Mouse (Mus musculus) MEL (cell line): ENCODE results near the gene Akr1b8. TPM values are rescaled to one million over a fixed set of nuclear protein-coding genes. Genes with fewer than 3 reads are reported as not detected.

Experiments used
- DNase-seq: peaks from one replicate; pipeline ENCODE4 v3.0.0; 2011; ENCODE audit warnings: low read depth, low spot score
- H3K27ac ChIP-seq: 2 replicates; pipeline ENCODE4 v1.5.1; 2012; ENCODE audit warnings: low read depth, mild to moderate bottlenecking, control low read depth, low read length, moderate library complexity; ENCODE audit not compliant: control insufficient read depth
- H3K27me3 ChIP-seq, 2 experiments: fragments of 150-350 bp in 1 of 2; sonication (generic) in 1 of 2; 2 replicates each; pipeline ENCODE4 v1.6.1; 2012; ENCODE audit warnings: low read length in 2 of 2, mild to moderate bottlenecking in 2 of 2, improper control_type of control experiment in 1 of 2, moderate library complexity in 1 of 2; ENCODE audit not compliant: insufficient read depth in 2 of 2, control insufficient read depth in 1 of 2
- H3K36me3 ChIP-seq, 2 experiments: 2 replicates each; pipeline ENCODE4 v1.6.1; 2012 to 2014; ENCODE audit warnings: low read length in 2 of 2, improper control_type of control experiment in 1 of 2, inconsistent platforms in 1 of 2, mild to moderate bottlenecking in 1 of 2; ENCODE audit not compliant: insufficient read depth in 2 of 2, control insufficient read depth in 1 of 2
- H3K4me1 ChIP-seq, 2 experiments: fragments of 150-350 bp in 1 of 2; sonication (generic) in 1 of 2; 2 replicates each; pipeline ENCODE4 v1.6.1; 2012; ENCODE audit warnings: low read length in 2 of 2, improper control_type of control experiment in 1 of 2, mild to moderate bottlenecking in 1 of 2; ENCODE audit not compliant: insufficient read depth in 2 of 2, control insufficient read depth in 1 of 2
- H3K4me3 ChIP-seq, 2 experiments: fragments of 150-350 bp in 1 of 2; sonication (generic) in 1 of 2; 2 replicates each; pipeline ENCODE4 v1.5.1; 2012; ENCODE audit warnings: low read depth in 2 of 2, low read length in 2 of 2, mild to moderate bottlenecking in 2 of 2, moderate library complexity in 2 of 2, control low read depth in 1 of 2, improper control_type of control experiment in 1 of 2; ENCODE audit not compliant: control insufficient read depth in 1 of 2, insufficient read depth in 1 of 2
- H3K79me2 ChIP-seq: 2 replicates; pipeline ENCODE4 v1.6.1; 2012; ENCODE audit warnings: mild to moderate bottlenecking, low read length, moderate library complexity; ENCODE audit not compliant: control insufficient read depth, poor library complexity, insufficient read depth
- H3K9ac ChIP-seq: 2 replicates; pipeline ENCODE4 v1.6.1; 2012; ENCODE audit warnings: low read depth, mild to moderate bottlenecking, control low read depth, low read length, moderate library complexity; ENCODE audit not compliant: control insufficient read depth, poor library complexity, severe bottlenecking
- H3K9me3 ChIP-seq: fragments of 150-350 bp; sonication (generic); replicated peaks from 2 replicates; pipeline ENCODE4 v1.6.1; 2012; ENCODE audit warnings: mild to moderate bottlenecking, low read length, improper control_type of control experiment, moderate library complexity; ENCODE audit not compliant: insufficient read depth
- BHLHE40 ChIP-seq: IDR thresholded peaks from 2 replicates; pipeline ENCODE4 v1.6.1; 2012; ENCODE audit warnings: low read depth, mild to moderate bottlenecking, inconsistent platforms, low read length, improper control_type of control experiment, borderline replicate concordance
- CHD1 ChIP-seq: IDR thresholded peaks from 2 replicates; pipeline ENCODE4 v1.6.1; 2012; ENCODE audit warnings: low read depth, mild to moderate bottlenecking, inconsistent platforms, low read length, improper control_type of control experiment
- CTCF ChIP-seq, 3 experiments: IDR thresholded peaks in 2 of 3; conservative IDR thresholded peaks in 1 of 3; 2 replicates each; pipeline ENCODE4 v1.5.1; 2011 to 2012; ENCODE audit warnings: low read length in 3 of 3, low read depth in 2 of 3, mild to moderate bottlenecking in 2 of 3, improper control_type of control experiment in 1 of 3, inconsistent platforms in 1 of 3, mixed read lengths in 1 of 3, moderate library complexity in 1 of 3; ENCODE audit not compliant: control insufficient read depth in 1 of 3, insufficient read depth in 1 of 3, poor library complexity in 1 of 3, severe bottlenecking in 1 of 3
- E2F4 ChIP-seq: IDR thresholded peaks from 2 replicates; pipeline ENCODE4 v1.6.1; 2011; ENCODE audit warnings: low read depth, low read length, improper control_type of control experiment, borderline replicate concordance
- ELF1 ChIP-seq: IDR thresholded peaks from 2 replicates; pipeline ENCODE4 v1.6.1; 2014; ENCODE audit warnings: low read depth, mild to moderate bottlenecking, inconsistent platforms, low read length, improper control_type of control experiment, moderate library complexity
- ETS1 ChIP-seq: IDR thresholded peaks from 2 replicates; pipeline ENCODE4 v1.6.1; 2012; ENCODE audit warnings: low read depth, mild to moderate bottlenecking, inconsistent platforms, low read length, improper control_type of control experiment, moderate library complexity
- GABPA ChIP-seq: IDR thresholded peaks from 2 replicates; pipeline ENCODE4 v1.6.1; 2012; ENCODE audit warnings: low read depth, mild to moderate bottlenecking, inconsistent platforms, low read length, improper control_type of control experiment, moderate library complexity
- GATA1 ChIP-seq: IDR thresholded peaks from 2 replicates; pipeline ENCODE4 v1.6.1; 2011; ENCODE audit warnings: low read depth, low read length, improper control_type of control experiment
- JUND ChIP-seq: IDR thresholded peaks from 2 replicates; pipeline ENCODE4 v1.6.1; 2011; ENCODE audit warnings: low read depth, mild to moderate bottlenecking, improper control_type of control experiment, low read length
- KAT2A ChIP-seq: conservative IDR thresholded peaks from 2 replicates; pipeline ENCODE4 v1.6.1; 2012; ENCODE audit warnings: low read depth, low read length, improper control_type of control experiment, inconsistent platforms
- MAFK ChIP-seq: IDR thresholded peaks from 2 replicates; pipeline ENCODE4 v1.6.1; 2011; ENCODE audit warnings: low read depth, mild to moderate bottlenecking, low read length, improper control_type of control experiment, borderline replicate concordance
- MAX ChIP-seq: IDR thresholded peaks from 2 replicates; pipeline ENCODE4 v1.6.1; 2011; ENCODE audit warnings: low read length, improper control_type of control experiment
- NRF1 ChIP-seq: IDR thresholded peaks from 2 replicates; pipeline ENCODE4 v1.6.1; 2014; ENCODE audit warnings: low read depth, mild to moderate bottlenecking, inconsistent platforms, low read length, improper control_type of control experiment, moderate library complexity; ENCODE audit not compliant: poor library complexity, insufficient read depth, severe bottlenecking
- POLR2AphosphoS2 ChIP-seq: IDR thresholded peaks from 2 replicates; pipeline ENCODE4 v1.6.1; 2011; ENCODE audit warnings: low read length, improper control_type of control experiment
- POLR2AphosphoS5 ChIP-seq: IDR thresholded peaks from 2 replicates; pipeline ENCODE4 v1.6.1; 2012; ENCODE audit warnings: low read depth, borderline replicate concordance, mild to moderate bottlenecking, inconsistent platforms, low read length, moderate library complexity, mixed read lengths
- SIN3A ChIP-seq: IDR thresholded peaks from 2 replicates; pipeline ENCODE4 v1.6.1; 2012; ENCODE audit warnings: low read length, improper control_type of control experiment, inconsistent platforms
- SMC3 ChIP-seq: IDR thresholded peaks from 2 replicates; pipeline ENCODE4 v1.6.1; 2011; ENCODE audit warnings: low read depth, low read length, improper control_type of control experiment
- TAL1 ChIP-seq: IDR thresholded peaks from 2 replicates; pipeline ENCODE4 v1.6.1; 2012; ENCODE audit warnings: mild to moderate bottlenecking, inconsistent platforms, low read length, moderate library complexity, mixed read lengths
- TCF12 ChIP-seq: IDR thresholded peaks from 2 replicates; pipeline ENCODE4 v1.6.1; 2014; ENCODE audit warnings: low read depth, mild to moderate bottlenecking, inconsistent platforms, low read length, improper control_type of control experiment, moderate library complexity
- USF1 ChIP-seq: IDR thresholded peaks from 2 replicates; pipeline ENCODE4 v1.6.1; 2014; ENCODE audit warnings: low read depth, mild to moderate bottlenecking, inconsistent platforms, low read length, improper control_type of control experiment, moderate library complexity
- ZNF384 ChIP-seq: IDR thresholded peaks from 2 replicates; pipeline ENCODE4 v1.6.1; 2012; ENCODE audit warnings: low read depth, mild to moderate bottlenecking, inconsistent platforms, low read length, improper control_type of control experiment
- polyA plus RNA-seq, 2 experiments: library from polyadenylated mRNA; stranded (reverse) in 1 of 2; unstranded in 1 of 2; fragments of >175 nt in 1 of 2; fragments of >200 nt in 1 of 2; gene quantifications; 2 replicates each; pipeline versions ENCODE4 v1.2.1 to v1.2.4; 2012; ENCODE audit warnings: low replicate concordance in 2 of 2, low read depth in 1 of 2; ENCODE audit not compliant: insufficient read length in 2 of 2, insufficient read depth in 1 of 2, missing spikeins in 1 of 2
- total RNA-seq: library from RNA; depleted of rRNA; stranded (reverse); fragments of 300-350 nt; gene quantifications from 2 replicates; pipeline ENCODE4 v1.2.3, GENCODE M21; 2012

The Akr1b8 gene
- total and polyA plus RNA-seq, 3 experiments = not detected

DNA sequence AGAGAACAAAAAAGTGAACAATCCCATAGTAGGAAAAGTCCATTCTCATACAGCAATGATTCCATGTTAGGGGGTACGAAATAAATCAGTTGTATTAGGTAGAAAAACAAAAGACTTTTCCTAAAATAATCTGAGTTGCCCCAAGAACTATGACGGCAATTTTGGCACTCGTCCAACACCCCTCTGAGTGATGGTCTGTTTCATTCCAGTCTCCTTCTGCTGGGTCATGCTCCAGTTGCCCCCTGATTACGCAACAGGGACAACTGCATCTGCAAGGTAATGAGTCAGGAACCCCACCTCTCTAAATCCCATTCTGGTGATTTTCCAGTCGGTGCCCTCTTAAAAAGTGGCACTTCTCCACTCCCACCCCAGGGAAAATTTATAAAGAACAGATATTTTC, 35.7 kb upstream of the Akr1b8 start:
- DNase-seq = peak; percentile 47
- H3K79me2 ChIP-seq = peaks cover 11% of the 10 kb centered on the region
- peak overlapping the region; percentile 72 to 92 for H3K4me3 ChIP-seq
- H3K9ac ChIP-seq = peak overlapping the region; percentile 61
- no peaks in the 10 kb centered on the region for H3K9me3 ChIP-seq
- peaks cover 0 to 5% of the 10 kb centered on the region in 2 experiments; a peak in 2 of 4 replicates for H3K36me3 ChIP-seq
- no peaks in the 10 kb centered on the region for H3K27me3 ChIP-seq
- H3K27ac ChIP-seq = no peak overlapping the region
- peaks cover 0 to 3% of the 10 kb centered on the region in 2 experiments; a peak in 1 of 4 replicates for H3K4me1 ChIP-seq
- no peak for TF ChIP-seq GATA1
- no peak for TF ChIP-seq KAT2A
- TF ChIP-seq GABPA = no peak
- no peak for TF ChIP-seq ELF1
- no peak for TF ChIP-seq ETS1
- TF ChIP-seq POLR2AphosphoS2 = no peak
- TF ChIP-seq CHD1 = no peak
- no peak for TF ChIP-seq TAL1
- no peak for TF ChIP-seq ZNF384
- TF ChIP-seq JUND = no peak
- no peak for TF ChIP-seq SMC3
- no peak for TF ChIP-seq POLR2AphosphoS5
- TF ChIP-seq NRF1 = no peak
- TF ChIP-seq MAFK = no peak
- TF ChIP-seq BHLHE40 = no peak
- no peak for TF ChIP-seq MAX
- TF ChIP-seq USF1 = no peak
- no peak for TF ChIP-seq E2F4

DNA sequence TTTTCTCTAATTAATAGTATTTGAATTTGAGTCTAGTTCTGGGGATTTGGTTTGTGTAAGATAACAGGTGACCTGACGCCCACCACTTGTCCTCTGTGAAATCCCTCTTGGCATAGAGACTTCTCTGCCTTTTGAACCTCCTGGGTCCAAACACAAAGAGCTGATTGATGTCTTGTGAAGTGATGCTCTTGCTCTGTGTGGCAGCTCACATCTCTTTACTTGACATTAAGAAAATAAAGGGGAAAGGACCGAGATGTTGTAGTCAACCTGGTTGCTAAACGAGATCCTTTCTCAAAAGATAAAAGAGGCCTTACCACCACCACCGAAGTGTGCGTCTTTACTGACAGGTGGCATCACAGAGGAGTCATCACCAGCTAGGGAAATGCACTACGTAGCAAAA, 35.3 kb upstream of the Akr1b8 start:
- H3K27ac ChIP-seq = no peak overlapping the region
- no peak overlapping the region for H3K4me3 ChIP-seq
- no peaks in the 10 kb centered on the region for H3K27me3 ChIP-seq
- peaks cover 0 to 3% of the 10 kb centered on the region in 2 experiments; a peak in 1 of 4 replicates for H3K4me1 ChIP-seq
- no peak for TF ChIP-seq CTCF (IDR thresholded peaks at IDR 0.05 in 2 of 3, conservative IDR thresholded peaks at IDR 0.05 in 1 of 3; ENCODE audit: control insufficient read depth in 1 of 3, insufficient read depth in 1 of 3, low read depth in 2 of 3, low read length in 3 of 3, poor library complexity in 1 of 3, severe bottlenecking in 1 of 3)
- no peak for TF ChIP-seq E2F4
- no peak for TF ChIP-seq TCF12
- TF ChIP-seq SIN3A = no peak
- no peaks in the 10 kb centered on the region for H3K9me3 ChIP-seq
- DNase-seq = peak; percentile 8
- peaks cover 11% of the 10 kb centered on the region for H3K79me2 ChIP-seq
- no peak overlapping the region for H3K9ac ChIP-seq
- H3K36me3 ChIP-seq = peaks cover 0 to 5% of the 10 kb centered on the region in 2 experiments; a peak in 2 of 4 replicates
